Mouse (Mus musculus) testis, postnatal 14 days (tissue): ENCODE data around the gene Lsamp.

Source experiments
- DNase-seq: peaks from one replicate; pipeline ENCODE4 v3.0.0; 2021; ENCODE audit warnings: low spot score

Gene Lsamp

GRCm38 (mm10) chr16:40656871-40657270 lies 672.7 kb downstream of the Lsamp start:
- DNase-seq, result no peak

DNA sequence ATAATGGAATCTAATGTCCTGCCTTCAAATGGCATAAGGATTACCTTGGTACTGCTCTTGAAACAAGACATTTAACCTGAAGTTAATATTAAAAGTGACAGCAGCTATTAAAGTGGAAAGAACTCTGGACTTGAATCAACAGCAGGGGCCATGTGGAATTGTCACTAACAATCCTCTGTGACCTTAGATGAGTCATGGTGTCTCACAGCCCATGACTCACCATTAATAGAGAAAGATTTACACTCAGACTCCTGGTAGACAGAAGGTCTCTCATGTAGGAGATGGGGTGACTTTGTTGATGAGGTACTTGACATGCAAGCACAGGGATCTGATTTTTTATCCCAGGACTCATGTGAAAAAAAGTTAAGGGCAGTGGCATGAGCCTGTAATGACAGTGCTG lies 701.4 kb downstream of the Lsamp start:
- no peak for DNase-seq

DNA sequence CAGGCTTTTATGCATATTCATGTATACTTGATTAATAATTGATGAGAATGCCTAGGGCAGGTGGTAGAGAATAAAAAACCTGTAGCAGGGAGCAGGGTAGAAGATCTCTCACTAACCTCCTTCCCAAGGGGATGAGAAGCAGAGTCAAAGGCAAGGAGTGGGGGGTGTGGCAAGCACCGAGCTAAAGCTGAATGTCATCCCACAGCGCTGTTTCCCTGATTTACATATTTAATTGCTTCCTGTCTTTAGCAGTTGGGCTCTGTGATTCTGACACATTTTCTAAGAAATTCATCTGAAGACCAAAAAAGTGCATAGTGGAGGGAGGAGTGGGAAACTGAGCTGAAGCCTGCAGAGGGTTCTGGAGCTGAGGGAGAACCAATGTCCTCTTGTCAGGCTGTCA lies 708.1 kb downstream of the Lsamp start:
- no peak for DNase-seq

GRCm38 (mm10) chr16:40697253-40697652 lies 713.1 kb downstream of the Lsamp start:
- DNase-seq, result no peak

- DNase-seq, result no peak
Measured at GRCm38 (mm10) chr16:40708558-40708957, 724.4 kb downstream of the Lsamp start.

DNA sequence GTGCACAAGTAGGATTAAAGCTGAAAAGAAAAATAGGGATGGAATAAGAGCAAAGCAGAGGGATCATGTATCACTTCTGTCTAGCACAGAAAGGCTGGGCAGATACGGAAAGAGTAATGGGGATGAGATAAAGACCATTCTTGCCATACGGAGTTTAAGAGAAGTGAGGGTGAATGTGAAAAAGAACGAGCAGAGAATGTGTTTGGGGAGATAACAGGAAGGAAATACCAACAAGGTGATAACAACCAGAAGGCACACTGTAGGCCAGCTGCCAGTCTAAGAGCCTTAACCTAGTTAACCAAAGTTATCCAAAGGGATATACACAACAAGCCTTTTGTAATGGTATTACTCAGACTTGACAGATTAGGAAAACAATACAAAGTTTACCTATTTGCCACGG lies 725.4 kb downstream of the Lsamp start:
- DNase-seq, result no peak

DNA sequence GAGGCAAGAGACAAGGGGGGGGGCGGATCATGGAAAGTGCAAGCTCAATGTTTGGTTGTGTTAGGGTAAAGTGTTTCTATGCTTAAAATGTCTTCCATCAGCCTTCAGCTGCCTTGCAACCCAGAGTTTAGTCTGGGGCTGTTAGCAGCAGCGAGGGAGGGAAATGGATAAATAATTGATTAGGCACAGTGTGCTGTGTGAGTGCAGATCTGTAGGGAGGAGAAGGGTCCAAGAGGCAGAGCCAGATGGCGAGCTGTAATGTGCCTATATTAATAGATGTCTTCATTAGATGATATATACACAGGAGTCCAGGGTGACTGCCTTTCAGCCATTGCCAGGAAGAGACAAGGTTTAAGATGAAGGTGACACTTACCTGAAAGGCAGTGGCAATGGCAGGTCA lies 725.9 kb downstream of the Lsamp start:
- DNase-seq, result no peak

GRCm38 (mm10) chr16:40710491-40710890 lies 726.3 kb downstream of the Lsamp start:
- no peak for DNase-seq

- no peak for DNase-seq
Measured at GRCm38 (mm10) chr16:40713725-40714124, 729.6 kb downstream of the Lsamp start.

- DNase-seq, result peak; percentile 25
Measured at GRCm38 (mm10) chr16:40739015-40739414, 754.9 kb downstream of the Lsamp start.

DNA sequence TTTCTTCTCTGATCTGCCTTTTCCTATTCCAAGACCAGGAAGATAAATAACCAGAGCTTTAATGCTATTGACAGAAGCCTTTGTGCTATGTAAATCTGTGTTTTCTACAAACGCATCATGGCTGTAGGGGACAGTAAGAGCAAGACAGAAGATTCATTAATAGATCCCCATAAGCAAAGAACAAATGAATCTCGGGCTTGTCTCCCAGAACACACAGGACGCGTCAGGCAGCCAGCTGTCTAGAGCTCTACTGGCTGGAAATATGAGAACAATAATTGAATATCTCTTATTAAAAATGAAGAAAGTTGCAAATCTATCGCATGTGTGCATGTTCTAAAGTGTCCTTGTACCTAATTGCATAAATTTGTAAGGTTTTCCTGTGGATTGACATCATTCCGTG lies 755.6 kb downstream of the Lsamp start:
- no peak for DNase-seq

GRCm38 (mm10) chr16:40740273-40740672 lies 756.1 kb downstream of the Lsamp start:
- DNase-seq, result no peak

DNA sequence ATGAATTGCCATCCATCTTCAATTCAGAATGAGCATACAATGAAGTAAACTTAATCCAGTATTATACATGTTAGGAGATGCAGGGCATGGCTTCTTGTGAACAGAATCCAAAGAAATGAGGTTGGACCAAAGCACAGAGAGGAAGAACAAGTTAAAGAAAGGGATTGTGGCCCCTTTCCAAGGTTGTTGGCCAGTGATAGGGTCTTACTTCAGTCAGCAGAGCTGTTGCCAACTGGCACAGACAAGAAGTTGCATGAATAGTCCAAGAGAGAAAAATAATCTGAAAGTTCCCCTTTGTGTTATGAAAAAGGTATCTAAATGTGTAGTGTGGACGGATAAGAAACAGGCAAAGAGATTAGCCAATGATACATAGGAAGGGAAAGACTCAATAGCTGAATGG lies 843.0 kb downstream of the Lsamp start:
- peak; percentile 14 for DNase-seq

GRCm38 (mm10) chr16:40831536-40831935 lies 847.4 kb downstream of the Lsamp start:
- DNase-seq, result no peak

- no peak for DNase-seq
Measured at GRCm38 (mm10) chr16:40841765-40842164, 857.6 kb downstream of the Lsamp start.

DNA sequence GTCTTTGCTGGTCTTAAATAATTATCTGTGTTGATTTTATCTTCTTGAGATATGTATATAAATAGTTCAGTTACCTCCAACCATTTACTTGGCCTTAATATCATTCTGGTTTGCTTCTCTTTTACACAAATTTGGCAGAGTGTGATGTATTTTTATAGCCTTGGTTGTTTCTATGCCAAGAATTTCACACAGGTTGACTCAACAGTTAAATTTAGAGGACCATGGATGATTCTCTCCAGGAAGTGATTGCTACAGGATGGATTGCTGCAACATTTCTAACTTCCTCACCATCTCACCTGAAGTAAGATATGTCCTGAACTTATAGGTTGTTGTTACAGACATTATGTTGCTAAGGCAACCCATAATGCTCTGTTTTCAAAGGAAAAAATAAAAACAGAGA lies 882.6 kb downstream of the Lsamp start:
- DNase-seq, result no peak

GRCm38 (mm10) chr16:40878301-40878700 lies 894.1 kb downstream of the Lsamp start:
- no peak for DNase-seq

DNA sequence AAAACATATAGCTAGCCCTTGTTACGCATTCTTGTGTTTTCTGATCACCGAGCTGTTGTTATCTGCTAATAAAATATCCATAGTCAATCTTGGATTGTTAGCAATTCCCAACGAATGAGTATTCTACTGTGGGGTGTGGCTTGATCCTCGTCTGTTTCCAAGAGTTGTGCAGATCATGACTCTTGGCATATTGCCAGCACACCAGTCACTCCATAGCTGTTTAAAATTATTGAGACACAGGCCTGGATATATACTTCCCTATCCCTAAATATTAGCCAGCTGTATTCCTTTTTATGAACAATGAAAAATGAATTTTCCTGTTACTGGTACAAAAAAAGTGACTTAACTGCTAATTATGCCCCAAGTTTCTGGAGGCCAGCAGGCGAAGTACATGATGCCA lies 897.8 kb downstream of the Lsamp start:
- DNase-seq, result no peak

DNA sequence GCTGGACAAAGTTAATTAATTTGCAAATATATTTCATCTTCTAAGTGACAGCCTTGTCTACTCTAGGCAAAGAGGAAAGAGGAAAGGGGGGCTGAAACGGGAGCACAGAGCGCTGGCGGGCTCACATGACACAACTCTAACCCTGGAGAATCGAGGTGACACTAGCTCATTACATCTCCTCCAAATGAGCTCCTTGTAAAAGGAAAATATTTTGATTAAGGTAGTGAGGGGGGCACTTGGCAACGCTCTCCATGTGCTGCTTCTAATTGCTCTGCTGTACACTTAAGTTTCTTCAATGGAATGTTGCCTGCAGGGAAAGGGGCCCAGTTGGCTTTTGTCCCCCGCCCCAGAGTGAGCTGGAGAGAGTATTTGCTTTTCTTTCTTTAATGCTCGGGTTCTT lies 907.2 kb downstream of the Lsamp start:
- no peak for DNase-seq

DNA sequence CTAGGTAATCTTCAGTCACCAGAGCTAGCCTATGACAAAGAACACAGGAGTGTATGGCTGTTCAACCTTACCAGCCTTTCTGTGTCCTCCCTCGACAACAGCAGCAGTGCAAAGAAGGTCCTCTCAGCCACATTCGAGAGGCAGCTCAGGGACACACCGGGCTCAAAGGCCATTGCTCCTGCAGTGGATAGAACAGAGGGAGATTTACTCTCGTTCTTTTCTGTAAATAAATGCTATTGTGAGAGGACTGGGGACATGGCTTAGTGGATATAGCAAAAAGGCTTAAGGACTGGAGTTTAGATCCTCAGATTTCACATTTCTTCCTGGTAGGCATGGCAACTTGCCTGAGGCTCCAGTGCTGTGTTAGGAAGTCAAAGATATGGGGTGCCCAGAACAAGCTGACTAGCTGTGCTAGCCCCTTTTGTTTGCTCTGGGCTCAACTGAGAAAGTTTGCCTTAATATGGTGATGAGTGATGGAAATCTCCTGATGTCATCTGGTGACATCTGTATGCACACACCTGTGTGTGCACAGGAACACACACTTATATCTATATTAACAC lies 913.7 kb downstream of the Lsamp start:
- DNase-seq, result no peak

DNA sequence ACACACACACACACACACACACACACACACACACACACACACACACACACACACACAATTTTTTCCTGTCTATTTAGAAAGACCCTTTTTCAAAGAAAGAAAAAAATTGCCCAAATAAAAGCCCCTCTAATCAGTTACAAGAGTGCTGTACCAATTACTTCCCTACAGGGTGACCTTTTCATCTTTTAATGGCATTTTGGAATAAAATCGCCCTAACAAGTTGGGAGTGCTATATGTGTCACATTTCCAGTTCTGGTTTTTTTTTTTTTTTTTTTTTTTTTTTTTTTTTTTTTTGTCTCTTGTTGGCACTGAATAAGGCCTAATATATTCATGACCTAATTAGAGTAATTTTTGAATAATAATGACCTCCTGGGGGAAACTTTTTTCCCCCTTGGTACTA lies 923.7 kb downstream of the Lsamp start:
- DNase-seq, result no peak

GRCm38 (mm10) chr16:40914141-40914540 lies 930.0 kb downstream of the Lsamp start:
- DNase-seq, result no peak

GRCm38 (mm10) chr16:40930596-40930995 lies 946.4 kb downstream of the Lsamp start:
- DNase-seq, result no peak

- DNase-seq, result no peak
Measured at GRCm38 (mm10) chr16:40942266-40942665, 958.1 kb downstream of the Lsamp start.

- DNase-seq, result no peak
Measured at GRCm38 (mm10) chr16:40945834-40946233, 961.7 kb downstream of the Lsamp start.
